Mouse (Mus musculus) forebrain, embryonic 14.5 days (tissue): ENCODE results near the gene Oxt. TPM values are rescaled to one million over a fixed set of nuclear protein-coding genes. Genes with fewer than 3 reads are reported as not detected.
"Not testable (repeated sequence)": the region's sequence is repeated elsewhere in the genome, so short reads cannot be mapped to it uniquely, and the experiment has no call there.

Source experiments
- ATAC-seq: fragments of 200-750 bp; cut with Nextera tagmentation; 2 replicates; pipeline ENCODE4 v1.8.0; 2017; ENCODE audit warnings: mild to moderate bottlenecking, moderate library complexity
- DNase-seq: peaks from one replicate; pipeline ENCODE4 v3.0.0-alpha.2; 2015; ENCODE audit warnings: low spot score
- H3K27ac ChIP-seq: fragments of 300-500 bp; sonication (generic); 2 replicates; pipeline ENCODE4 v1.5.1; 2014; ENCODE audit warnings: low read depth, mild to moderate bottlenecking, control low read depth, low read length, moderate library complexity
- H3K27me3 ChIP-seq: fragments of 300-500 bp; sonication (generic); replicated peaks from 2 replicates; pipeline ENCODE4 v1.6.1; 2014; ENCODE audit warnings: low read length, control low read depth, mixed read lengths; ENCODE audit not compliant: control insufficient read depth, insufficient read depth
- H3K36me3 ChIP-seq: fragments of 300-500 bp; sonication (generic); 2 replicates; pipeline ENCODE4 v1.6.1; 2014; ENCODE audit warnings: low read length, control low read depth; ENCODE audit not compliant: control insufficient read depth, insufficient read depth
- H3K4me1 ChIP-seq: fragments of 300-500 bp; sonication (generic); 2 replicates; pipeline ENCODE4 v1.6.1; 2014; ENCODE audit warnings: antibody characterized with exemption, low read length, control low read depth; ENCODE audit not compliant: control insufficient read depth, insufficient read depth
- H3K4me2 ChIP-seq: fragments of 300-500 bp; sonication (generic); 2 replicates; pipeline ENCODE4 v1.6.1; 2014; ENCODE audit warnings: mild to moderate bottlenecking, control low read depth, low read length
- H3K4me3 ChIP-seq: fragments of 300-500 bp; sonication (generic); 2 replicates; pipeline ENCODE4 v1.5.1; 2014; ENCODE audit warnings: low read depth, low read length, control low read depth
- H3K9ac ChIP-seq: fragments of 300-500 bp; sonication (generic); 2 replicates; pipeline ENCODE4 v1.6.1; 2014; ENCODE audit warnings: mild to moderate bottlenecking, low read length, control low read depth, moderate library complexity
- H3K9me3 ChIP-seq: fragments of 300-500 bp; sonication (generic); replicated peaks from 2 replicates; pipeline ENCODE4 v1.6.1; 2016; ENCODE audit warnings: low read length, control low read depth, mixed read lengths; ENCODE audit not compliant: control insufficient read depth
- WGBS: fragments of 180-500 bp; shearing (Covaris S2); extraction: QIAGEN DNeasy Blood & Tissue Kit; methylation state at CpG from one replicate; pipeline ENCODE4 v1.1.7; 2014; 5-methylcytosine and 5-hydroxymethylcytosine counted together
- polyA plus RNA-seq: library from polyadenylated mRNA; unstranded; fragments of >200 nt; fragmentation: Nextera tagmentation; extraction: Ambion mirVana; gene quantifications from 2 replicates; pipeline ENCODE4 v1.2.1, GENCODE M21; 2014

Oxt gene
- polyA plus RNA-seq, 1 experiment from 2014 or later, result not detected

- no peak for DNase-seq
- no peak for ATAC-seq
- H3K4me1 ChIP-seq, result no peaks in the 10 kb centered on the region; the same call in 1 of the 2 replicates
- H3K9ac ChIP-seq, result no peak overlapping the region
- H3K27ac ChIP-seq, result no peak overlapping the region
- H3K4me2 ChIP-seq, result no peak overlapping the region
- H3K4me3 ChIP-seq, result no peak overlapping the region
- no peaks in the 10 kb centered on the region for H3K9me3 ChIP-seq
- H3K27me3 ChIP-seq, result peaks cover 1% of the 10 kb centered on the region; the same call in 1 of the 2 replicates
- H3K36me3 ChIP-seq, result peaks cover 22% of the 10 kb centered on the region
Measured at GRCm38 (mm10) chr2:130569926-130570325, 6.0 kb upstream of the Oxt start.

- Histone ChIP-seq H3K4me1 (no peaks in the 10 kb centered on the region), H3K4me3 (no peak overlapping the region), H3K4me2 (no peak overlapping the region), H3K27me3 (peaks cover 47% of the 10 kb centered on the region), H3K9me3 (no peaks in the 10 kb centered on the region), H3K9ac (no peak overlapping the region), H3K27ac (no peak overlapping the region), H3K36me3 (no peaks in the 10 kb centered on the region)
- DNase-seq (no peak), ATAC-seq (no peak)
- 85% methylated on average over 5 of the region's 5 CpGs for WGBS
Measured at GRCm38 (mm10) chr2:130574960-130575359, 1.0 kb upstream of the Oxt start.

- H3K36me3 ChIP-seq, ATAC-seq, H3K9me3 ChIP-seq, H3K27ac ChIP-seq, H3K4me1 ChIP-seq, DNase-seq: not testable (repeated sequence)
- Histone ChIP-seq H3K4me2 (peak overlapping the region; percentile 40), H3K27me3 (peaks cover 63% of the 10 kb centered on the region), H3K4me3 (peak overlapping the region; percentile 14), H3K9ac (peak overlapping the region; percentile 35)
- 2% methylated on average over 21 of the region's 32 CpGs for WGBS
Measured at GRCm38 (mm10) chr2:130576564-130576963, 591 bp downstream of the Oxt start.

GRCm38 (mm10) chr2:130577021-130577420 is 1.0 kb downstream of the Oxt start:
- ATAC-seq, result no peak
- no peak overlapping the region; the same call in 1 of the 2 replicates for H3K4me3 ChIP-seq
- WGBS, result 2% methylated on average over 9 of the region's 9 CpGs

GRCm38 (mm10) chr2:130577632-130578031 is 1.7 kb downstream of the Oxt start:
- Histone ChIP-seq H3K9ac (no peak overlapping the region), H3K27me3 (peaks cover 72% of the 10 kb centered on the region), H3K4me2 (no peak overlapping the region; the same call in 1 of the 2 replicates), H3K4me1 (no peaks in the 10 kb centered on the region), H3K27ac (no peak overlapping the region), H3K9me3 (no peaks in the 10 kb centered on the region), H3K4me3 (no peak overlapping the region), H3K36me3 (no peaks in the 10 kb centered on the region)
- peak; percentile 31 for DNase-seq
- 2% methylated on average over 12 of the region's 12 CpGs for WGBS
- peak; percentile 49; the same call in 1 of the 2 replicates for ATAC-seq

More at GRCm38 (mm10) chr2:130577021-130577420, 1.0 kb downstream of the Oxt start:
- Histone ChIP-seq H3K9ac (no peak overlapping the region; the same call in 1 of the 2 replicates), H3K9me3 (no peaks in the 10 kb centered on the region), H3K4me1 (no peaks in the 10 kb centered on the region), H3K4me2 (peak overlapping the region; percentile 40; the same call in 1 of the 2 replicates), H3K27ac (no peak overlapping the region), H3K27me3 (peaks cover 67% of the 10 kb centered on the region), H3K36me3 (no peaks in the 10 kb centered on the region)
- DNase-seq, result no peak

- 8% methylated on average over 11 of the region's 11 CpGs for WGBS
- ATAC-seq (no peak; the same call in 1 of the 2 replicates), DNase-seq (peak; percentile 57)
- H3K9me3 ChIP-seq, result no peaks in the 10 kb centered on the region
- H3K4me1 ChIP-seq, result no peaks in the 10 kb centered on the region
- no peak overlapping the region for H3K27ac ChIP-seq
- no peak overlapping the region for H3K9ac ChIP-seq
- no peak overlapping the region for H3K4me3 ChIP-seq
- peaks cover 73% of the 10 kb centered on the region for H3K27me3 ChIP-seq
- H3K36me3 ChIP-seq, result no peaks in the 10 kb centered on the region
- H3K4me2 ChIP-seq, result no peak overlapping the region
Measured at GRCm38 (mm10) chr2:130578148-130578547, 2.2 kb downstream of the Oxt start.

- H3K4me1 ChIP-seq, result no peaks in the 10 kb centered on the region
- H3K9ac ChIP-seq, result no peak overlapping the region
- H3K27me3 ChIP-seq, result peaks cover 73% of the 10 kb centered on the region
- ATAC-seq (no peak), DNase-seq (no peak)
- 10% methylated on average over 8 of the region's 8 CpGs for WGBS
- H3K36me3 ChIP-seq, result no peaks in the 10 kb centered on the region
- no peak overlapping the region for H3K27ac ChIP-seq
- H3K4me3 ChIP-seq, result no peak overlapping the region
- no peak overlapping the region for H3K4me2 ChIP-seq
- H3K9me3 ChIP-seq, result no peaks in the 10 kb centered on the region
Measured at GRCm38 (mm10) chr2:130579791-130580190, 3.8 kb downstream of the Oxt start.

- 1% methylated on average over 16 of the region's 16 CpGs for WGBS
- H3K9ac ChIP-seq, result no peak overlapping the region
- H3K4me1 ChIP-seq, result no peaks in the 10 kb centered on the region
- H3K27ac ChIP-seq, result no peak overlapping the region
- peak overlapping the region; percentile 23; the same call in 1 of the 2 replicates for H3K4me3 ChIP-seq
- H3K4me2 ChIP-seq, result peak overlapping the region; percentile 42
- no peaks in the 10 kb centered on the region for H3K36me3 ChIP-seq
- DNase-seq (no peak), ATAC-seq (no peak)
- H3K9me3 ChIP-seq, result no peaks in the 10 kb centered on the region
- H3K27me3 ChIP-seq, result peaks cover 59% of the 10 kb centered on the region
Measured at GRCm38 (mm10) chr2:130581201-130581600, 5.2 kb downstream of the Oxt start.

GRCm38 (mm10) chr2:130582552-130582951 is 6.6 kb downstream of the Oxt start, which contains the start of gene Avp:
Avp (minus strand) TSS chr2:130582554.
- no peaks in the 10 kb centered on the region for H3K4me1 ChIP-seq
- ATAC-seq (no peak), DNase-seq (no peak)
- no peak within 1 kb of the TSS for H3K4me3 ChIP-seq
- no peak within 1 kb of the TSS for H3K9ac ChIP-seq
- H3K27ac ChIP-seq, result no peak within 1 kb of the TSS
- peaks cover 51% of the 10 kb centered on the region for H3K27me3 ChIP-seq
- no peaks in the 10 kb centered on the region for H3K36me3 ChIP-seq
- H3K9me3 ChIP-seq, result no peaks in the 10 kb centered on the region
- 33% methylated on average over 10 of the region's 10 CpGs for WGBS
- no peak within 1 kb of the TSS for H3K4me2 ChIP-seq
